Mouse (Mus musculus): Measurements from ENCODE around the gene Eva1b. TPM values are rescaled to one million over a fixed set of nuclear protein-coding genes. Genes with fewer than 3 reads are reported as not detected.

The Eva1b gene
- 42.5 and 43.4 TPM in 2 replicates for polyA plus RNA-seq (2014; fragmentation: Nextera tagmentation; extraction: Ambion mirVana)

DNA sequence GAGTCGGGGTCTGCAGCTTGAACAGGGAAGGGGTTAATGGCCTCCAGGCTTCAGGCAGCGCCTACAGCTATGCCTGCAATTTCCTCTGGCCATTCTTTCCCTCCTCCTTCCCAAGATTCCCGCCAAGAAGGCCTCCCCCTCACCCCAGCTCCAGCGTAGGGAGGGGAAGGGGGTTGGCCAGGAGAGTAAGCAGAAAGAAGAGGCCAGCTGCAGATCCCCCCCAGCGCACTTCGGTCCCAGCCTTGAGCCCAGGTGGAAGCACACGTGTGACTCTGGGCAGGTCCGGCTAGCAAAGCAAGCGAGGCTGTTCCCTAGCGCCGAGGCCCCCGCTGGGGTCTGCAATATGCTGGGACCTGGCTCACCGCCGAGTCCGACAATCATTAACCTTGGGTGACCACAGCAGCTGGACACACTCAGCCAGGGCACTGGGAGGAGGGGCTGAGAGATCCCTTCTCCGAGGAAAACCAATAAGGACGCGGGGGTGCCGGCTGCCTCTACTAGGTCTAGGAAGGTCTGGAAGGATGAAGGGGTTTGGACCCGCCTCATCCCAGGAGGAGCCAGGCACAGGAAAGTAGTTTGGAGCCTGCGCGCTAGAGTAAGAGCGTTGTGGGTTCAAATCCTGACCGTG is at the start of gene Eva1b:
Gene Eva1b (plus strand): TSS at position 212 of the 628 bp plus-strand sequence.
- H3K4me3 ChIP-seq (ENCODE audit: low read depth, low read length) = peak within 1 kb of the TSS; percentile 49
- H3K4me1 ChIP-seq (ENCODE audit: control insufficient read depth, insufficient read depth, low read length) = peaks cover 15% of the 10 kb centered on the region
- no peaks in the 10 kb centered on the region for H3K9me3 ChIP-seq (ENCODE audit: control insufficient read depth, low read length)
- H3K9ac ChIP-seq (ENCODE audit: low read length) = peak within 1 kb of the TSS; percentile 61
- under 1% methylated on average over 24 of the region's 24 CpGs for WGBS
- H3K4me2 ChIP-seq (ENCODE audit: low read depth) = peak within 1 kb of the TSS; percentile 65
- peak within 1 kb of the TSS; percentile 73 for H3K27ac ChIP-seq (ENCODE audit: low read depth, low read length)
- peaks cover 19% of the 10 kb centered on the region for H3K27me3 ChIP-seq (ENCODE audit: control insufficient read depth, insufficient read depth, low read length)
- DNase-seq (ENCODE audit: low spot score) (peak; percentile 78), ATAC-seq (ENCODE audit: insufficient read depth, low FRiP score, low TSS enrichment) (peak; percentile 35; the same call in 1 of the 2 replicates)
- no peaks in the 10 kb centered on the region for H3K36me3 ChIP-seq (ENCODE audit: control insufficient read depth, insufficient read depth, low read length)

DNA sequence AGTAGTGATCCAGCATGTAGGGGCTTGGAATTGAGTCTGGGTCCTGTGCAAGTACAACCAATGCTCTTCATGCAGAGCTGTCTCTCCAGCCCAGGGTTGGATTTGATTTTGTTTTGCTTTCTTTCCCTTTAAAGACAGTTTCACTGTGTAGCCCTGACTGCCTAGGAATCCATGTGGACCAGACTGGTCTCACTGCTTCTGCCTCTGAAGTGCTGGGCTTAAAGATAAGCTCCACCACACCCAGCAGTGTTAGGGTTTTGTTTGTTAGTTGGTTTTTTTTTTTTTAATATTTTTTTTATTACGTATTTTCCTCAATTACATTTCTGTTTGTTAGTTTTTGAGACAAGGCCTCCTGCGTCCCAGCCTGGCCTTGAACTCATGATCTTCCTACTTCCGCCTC is 48.2 kb upstream of the Eva1b start:
- 95% methylated on average over 3 of the region's 3 CpGs for WGBS
- H3K27me3 ChIP-seq (ENCODE audit: control insufficient read depth, insufficient read depth, low read length) = no peaks in the 10 kb centered on the region
- H3K9me3 ChIP-seq (ENCODE audit: control insufficient read depth, low read length) = no peaks in the 10 kb centered on the region
- no peaks in the 10 kb centered on the region for H3K36me3 ChIP-seq (ENCODE audit: control insufficient read depth, insufficient read depth, low read length)
- ATAC-seq (ENCODE audit: insufficient read depth, low FRiP score, low TSS enrichment) = no peak
- H3K4me2 ChIP-seq (ENCODE audit: low read depth) = no peak overlapping the region
- H3K4me1 ChIP-seq (ENCODE audit: control insufficient read depth, insufficient read depth, low read length) = peaks cover 7% of the 10 kb centered on the region
- H3K27ac ChIP-seq (ENCODE audit: low read depth, low read length) = no peak overlapping the region
- no peak for DNase-seq (ENCODE audit: low spot score)
- no peak overlapping the region for H3K9ac ChIP-seq (ENCODE audit: low read length)
- H3K4me3 ChIP-seq (ENCODE audit: low read depth, low read length) = no peak overlapping the region

DNA sequence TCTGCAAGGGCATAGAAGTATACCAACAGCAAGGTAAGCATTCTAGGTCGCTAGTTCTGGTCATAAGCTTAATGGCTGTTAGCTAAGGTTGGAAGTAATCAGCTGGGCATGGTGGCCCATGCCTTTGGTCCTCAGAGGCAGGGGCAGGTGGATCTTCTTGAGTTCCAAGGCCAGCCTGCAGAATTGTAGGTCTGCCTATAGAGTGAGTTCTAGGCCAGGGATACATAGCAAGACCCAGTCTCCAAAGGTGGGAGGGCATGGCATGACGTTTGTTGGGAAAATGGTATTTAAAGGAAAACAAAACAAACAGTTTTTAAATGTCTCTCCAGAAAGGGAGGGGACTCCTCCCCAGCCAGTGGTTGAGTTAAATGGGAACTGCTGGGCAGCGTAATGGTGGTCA is 46.8 kb upstream of the Eva1b start:
- no peak overlapping the region for H3K9ac ChIP-seq (ENCODE audit: low read length)
- H3K9me3 ChIP-seq (ENCODE audit: control insufficient read depth, low read length) = no peaks in the 10 kb centered on the region
- H3K27me3 ChIP-seq (ENCODE audit: control insufficient read depth, insufficient read depth, low read length) = no peaks in the 10 kb centered on the region
- ATAC-seq (ENCODE audit: insufficient read depth, low FRiP score, low TSS enrichment) = no peak
- no peak for DNase-seq (ENCODE audit: low spot score)
- H3K4me1 ChIP-seq (ENCODE audit: control insufficient read depth, insufficient read depth, low read length) = peaks cover 20% of the 10 kb centered on the region
- H3K36me3 ChIP-seq (ENCODE audit: control insufficient read depth, insufficient read depth, low read length) = no peaks in the 10 kb centered on the region
- H3K27ac ChIP-seq (ENCODE audit: low read depth, low read length) = no peak overlapping the region
- H3K4me2 ChIP-seq (ENCODE audit: low read depth) = no peak overlapping the region
- 90% methylated on average over 3 of the region's 3 CpGs for WGBS
- H3K4me3 ChIP-seq (ENCODE audit: low read depth, low read length) = no peak overlapping the region

DNA sequence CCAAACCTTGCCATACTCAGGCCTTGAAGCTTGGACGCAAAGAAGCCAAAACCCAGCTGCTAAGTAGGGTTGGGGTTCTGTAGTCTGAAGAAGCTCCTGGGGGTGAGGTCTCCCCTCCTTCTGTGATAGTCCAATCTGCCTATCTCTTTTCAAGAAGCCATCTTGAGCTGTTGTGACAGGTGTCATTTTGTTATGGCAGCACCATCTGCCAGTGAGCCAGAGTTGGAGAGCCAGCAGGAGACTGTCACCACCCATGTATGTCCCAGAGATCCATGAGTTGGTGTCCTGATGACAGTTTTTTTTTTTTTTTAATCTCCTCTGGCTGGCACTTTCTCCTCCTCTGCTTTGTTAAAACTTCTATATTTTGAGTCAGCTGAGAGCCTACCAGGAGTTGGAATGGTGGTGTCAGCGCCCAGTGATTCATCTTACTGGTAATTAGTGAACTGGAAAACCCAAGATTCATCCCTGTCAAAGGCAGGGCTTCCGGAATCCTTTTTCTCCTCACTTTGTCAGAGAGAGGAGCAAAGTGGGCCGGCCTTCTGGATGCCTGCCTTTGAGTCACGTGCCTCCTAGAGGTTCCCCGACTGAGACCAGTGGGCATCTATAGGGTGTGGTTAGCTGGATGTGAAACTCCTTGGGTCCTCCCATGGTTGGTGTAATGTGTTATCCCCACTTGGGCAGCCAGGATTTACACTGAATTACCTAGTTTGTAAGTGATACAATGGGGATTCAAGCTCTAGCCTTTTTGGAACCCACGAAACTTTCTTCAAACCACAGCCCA is 45.3 kb upstream of the Eva1b start:
- no peak overlapping the region for H3K9ac ChIP-seq (ENCODE audit: low read length)
- no peaks in the 10 kb centered on the region for H3K27me3 ChIP-seq (ENCODE audit: control insufficient read depth, insufficient read depth, low read length)
- no peaks in the 10 kb centered on the region for H3K36me3 ChIP-seq (ENCODE audit: control insufficient read depth, insufficient read depth, low read length)
- WGBS = 38% methylated on average over 7 of the region's 7 CpGs
- 0 out of 2 replicates have a peak overlapping the region, but pooled peaks have one; percentile 97 for H3K4me2 ChIP-seq (ENCODE audit: low read depth)
- no peak for ATAC-seq (ENCODE audit: insufficient read depth, low FRiP score, low TSS enrichment)
- H3K4me3 ChIP-seq (ENCODE audit: low read depth, low read length) = no peak overlapping the region
- no peaks in the 10 kb centered on the region for H3K9me3 ChIP-seq (ENCODE audit: control insufficient read depth, low read length)
- no peak for DNase-seq (ENCODE audit: low spot score)
- no peak overlapping the region for H3K27ac ChIP-seq (ENCODE audit: low read depth, low read length)
- H3K4me1 ChIP-seq (ENCODE audit: control insufficient read depth, insufficient read depth, low read length) = peaks cover 20% of the 10 kb centered on the region

DNA sequence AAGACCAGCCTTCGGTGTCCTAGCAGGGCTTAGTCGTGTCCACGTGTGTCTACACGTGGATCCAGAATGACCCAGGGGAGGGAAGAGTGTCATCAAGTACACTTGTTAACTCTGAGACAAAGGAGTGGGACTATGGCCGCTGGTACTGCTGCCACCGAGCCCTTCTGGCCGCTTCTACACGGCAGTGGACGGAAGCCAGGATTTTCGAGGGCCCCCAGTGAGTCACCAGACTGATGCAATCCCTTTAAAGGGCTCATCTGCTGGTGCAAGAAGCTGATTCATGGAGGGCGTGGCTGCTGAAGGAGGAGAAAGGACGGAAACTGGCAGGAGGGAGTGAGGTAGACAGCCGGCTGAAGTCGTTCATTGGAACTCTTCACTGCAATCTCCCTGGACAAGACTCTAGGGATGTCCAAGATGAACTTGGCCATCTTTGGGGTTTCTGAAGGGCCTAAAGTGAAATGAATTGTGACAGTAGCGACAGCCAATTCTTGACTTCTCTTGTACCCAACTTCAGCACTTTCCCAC is 44.4 kb upstream of the Eva1b start:
- 1% methylated on average over 15 of the region's 15 CpGs for WGBS
- peaks cover 20% of the 10 kb centered on the region for H3K4me1 ChIP-seq (ENCODE audit: control insufficient read depth, insufficient read depth, low read length)
- DNase-seq (ENCODE audit: low spot score) (peak; percentile 63), ATAC-seq (ENCODE audit: insufficient read depth, low FRiP score, low TSS enrichment) (peak; percentile 35; the same call in 1 of the 2 replicates)
- peak overlapping the region; percentile 97 for H3K4me2 ChIP-seq (ENCODE audit: low read depth)
- peak overlapping the region; percentile 66 for H3K9ac ChIP-seq (ENCODE audit: low read length)
- no peaks in the 10 kb centered on the region for H3K36me3 ChIP-seq (ENCODE audit: control insufficient read depth, insufficient read depth, low read length)
- peak overlapping the region; percentile 95 for H3K4me3 ChIP-seq (ENCODE audit: low read depth, low read length)
- H3K9me3 ChIP-seq (ENCODE audit: control insufficient read depth, low read length) = no peaks in the 10 kb centered on the region
- H3K27ac ChIP-seq (ENCODE audit: low read depth, low read length) = peak overlapping the region; percentile 63
- H3K27me3 ChIP-seq (ENCODE audit: control insufficient read depth, insufficient read depth, low read length) = no peaks in the 10 kb centered on the region

DNA sequence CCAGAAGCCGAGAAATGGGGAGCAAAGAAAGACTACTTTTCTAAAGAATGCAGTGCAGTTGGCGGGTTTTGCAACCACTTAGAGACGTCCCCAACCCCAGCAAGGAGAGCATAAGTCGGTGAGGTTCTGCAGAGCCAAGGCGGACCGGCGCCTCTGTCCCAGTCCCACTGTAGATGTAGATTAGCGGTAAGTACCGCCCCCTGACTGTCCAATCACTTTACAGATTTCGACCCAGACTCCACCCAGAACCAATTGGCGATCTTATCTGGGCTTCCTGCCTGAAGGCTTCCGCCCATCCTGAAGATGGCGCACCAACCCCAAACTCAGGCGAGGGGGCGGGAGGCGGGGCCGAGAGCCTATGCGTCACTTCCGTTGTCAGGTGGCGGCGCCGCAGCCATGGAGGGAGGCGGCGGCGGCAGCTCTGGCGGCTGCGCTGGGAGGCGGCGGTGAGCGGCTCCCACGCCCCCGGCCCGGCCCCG is 43.9 kb upstream of the Eva1b start, which contains the start of gene Stk40:
Gene Stk40 (plus strand): TSS at position 368 of the 479 bp plus-strand sequence.
- H3K9ac ChIP-seq (ENCODE audit: low read length) = peak within 1 kb of the TSS; percentile 85
- ATAC-seq (ENCODE audit: insufficient read depth, low FRiP score, low TSS enrichment) (peak; percentile 97), DNase-seq (ENCODE audit: low spot score) (peak; percentile 98)
- peak within 1 kb of the TSS; percentile 97 for H3K4me2 ChIP-seq (ENCODE audit: low read depth)
- peak within 1 kb of the TSS; percentile 95 for H3K4me3 ChIP-seq (ENCODE audit: low read depth, low read length)
- H3K27ac ChIP-seq (ENCODE audit: low read depth, low read length) = peak within 1 kb of the TSS; percentile 63
- no peaks in the 10 kb centered on the region for H3K9me3 ChIP-seq (ENCODE audit: control insufficient read depth, low read length)
- no peaks in the 10 kb centered on the region for H3K36me3 ChIP-seq (ENCODE audit: control insufficient read depth, insufficient read depth, low read length)
- no peaks in the 10 kb centered on the region for H3K27me3 ChIP-seq (ENCODE audit: control insufficient read depth, insufficient read depth, low read length)
- peaks cover 20% of the 10 kb centered on the region for H3K4me1 ChIP-seq (ENCODE audit: control insufficient read depth, insufficient read depth, low read length)
- WGBS = under 1% methylated on average over 34 of the region's 34 CpGs

DNA sequence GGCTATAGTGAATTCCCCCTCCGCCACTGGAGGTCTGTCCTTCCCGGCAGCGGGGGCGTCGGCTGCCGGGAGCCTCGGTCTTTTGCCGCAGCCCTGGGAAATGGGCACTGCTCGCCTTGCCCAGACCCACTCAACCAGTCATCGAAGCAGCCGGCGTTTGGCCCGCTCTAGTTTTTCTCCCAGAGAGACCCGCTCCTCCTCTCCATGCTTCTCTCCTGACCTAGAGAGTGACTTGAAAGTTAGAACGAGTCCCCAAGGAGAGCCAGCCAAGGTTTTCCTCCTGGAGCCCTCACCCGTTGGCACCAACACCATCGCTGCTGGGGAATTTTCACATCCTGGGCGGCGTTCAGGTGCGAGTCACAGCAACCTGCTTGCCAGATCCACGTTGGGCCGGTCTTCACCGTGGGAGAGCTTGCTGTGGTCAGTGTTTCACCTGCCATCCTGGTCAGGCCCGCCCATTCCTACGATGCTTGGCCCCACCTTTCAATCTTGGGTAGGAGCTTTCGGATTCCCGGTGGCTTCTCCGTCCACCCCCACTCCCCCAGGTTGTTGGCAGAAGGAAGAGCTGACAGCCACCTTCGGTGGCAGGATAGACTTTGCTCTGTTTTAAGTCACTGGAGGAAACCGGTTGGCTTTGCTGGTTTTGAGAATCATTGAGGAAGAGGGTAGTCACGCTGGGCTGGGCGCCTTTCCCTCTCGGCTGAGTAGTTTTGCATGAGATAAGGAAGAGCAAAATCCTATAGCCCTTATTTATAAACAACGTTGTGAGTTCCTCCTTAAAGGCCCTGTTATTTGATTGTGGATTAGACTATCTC is 43.1 kb upstream of the Eva1b start:
- Histone ChIP-seq H3K9me3 (ENCODE audit: control insufficient read depth, low read length) (no peaks in the 10 kb centered on the region), H3K27me3 (ENCODE audit: control insufficient read depth, insufficient read depth, low read length) (no peaks in the 10 kb centered on the region), H3K4me1 (ENCODE audit: control insufficient read depth, insufficient read depth, low read length) (peaks cover 20% of the 10 kb centered on the region), H3K4me2 (ENCODE audit: low read depth) (peak overlapping the region; percentile 97), H3K36me3 (ENCODE audit: control insufficient read depth, insufficient read depth, low read length) (no peaks in the 10 kb centered on the region), H3K9ac (ENCODE audit: low read length) (peak overlapping the region; percentile 85), H3K4me3 (ENCODE audit: low read depth, low read length) (peak overlapping the region; percentile 95), H3K27ac (ENCODE audit: low read depth, low read length) (0 out of 2 replicates have a peak overlapping the region, but pooled peaks have one; percentile 46)
- WGBS = 3% methylated on average over 34 of the region's 34 CpGs
- DNase-seq (ENCODE audit: low spot score) = peak; percentile 28
- no peak; the same call in 1 of the 2 replicates for ATAC-seq (ENCODE audit: insufficient read depth, low FRiP score, low TSS enrichment)

DNA sequence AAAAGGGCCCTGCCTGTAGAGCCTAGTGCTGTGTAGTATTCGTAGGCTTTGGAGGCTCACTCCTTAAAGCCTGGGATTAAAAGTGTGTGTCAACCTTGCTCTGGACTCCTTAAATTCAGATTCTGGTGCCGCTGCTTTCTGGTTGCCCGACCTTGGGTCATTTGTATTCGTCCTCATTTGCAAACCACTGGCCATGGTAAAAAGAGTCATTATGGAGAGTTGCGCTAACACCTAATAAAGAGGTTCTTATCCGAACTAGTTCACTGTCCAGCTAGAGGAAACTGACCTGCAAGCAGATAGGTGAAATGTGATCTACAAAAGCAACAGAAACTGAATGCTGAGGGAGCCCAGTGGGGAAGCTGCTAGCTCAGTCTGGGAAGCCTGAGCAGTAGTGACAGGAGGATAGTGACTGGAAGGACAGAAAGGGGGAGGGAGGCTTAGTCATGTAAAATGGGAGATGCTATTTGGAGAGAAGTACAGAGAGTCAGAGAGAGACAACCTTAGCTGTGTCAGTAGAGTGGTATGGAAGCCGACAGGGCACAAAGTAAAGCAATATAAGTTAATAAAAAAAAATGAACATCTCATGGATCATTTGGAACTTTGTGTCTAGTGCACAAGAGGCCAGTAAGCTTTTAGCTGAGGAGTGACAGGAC is 42.3 kb upstream of the Eva1b start:
- no peak overlapping the region for H3K27ac ChIP-seq (ENCODE audit: low read depth, low read length)
- H3K36me3 ChIP-seq (ENCODE audit: control insufficient read depth, insufficient read depth, low read length) = no peaks in the 10 kb centered on the region
- ATAC-seq (ENCODE audit: insufficient read depth, low FRiP score, low TSS enrichment) (no peak), DNase-seq (ENCODE audit: low spot score) (no peak)
- 63% methylated on average over 7 of the region's 7 CpGs for WGBS
- H3K4me1 ChIP-seq (ENCODE audit: control insufficient read depth, insufficient read depth, low read length) = peaks cover 26% of the 10 kb centered on the region
- H3K27me3 ChIP-seq (ENCODE audit: control insufficient read depth, insufficient read depth, low read length) = no peaks in the 10 kb centered on the region
- no peaks in the 10 kb centered on the region for H3K9me3 ChIP-seq (ENCODE audit: control insufficient read depth, low read length)
- no peak overlapping the region; the same call in 1 of the 2 replicates for H3K4me3 ChIP-seq (ENCODE audit: low read depth, low read length)
- no peak overlapping the region for H3K9ac ChIP-seq (ENCODE audit: low read length)
- peak overlapping the region; percentile 97 for H3K4me2 ChIP-seq (ENCODE audit: low read depth)
